Mouse (Mus musculus) stomach, postnatal 0 days (tissue): ENCODE data around the gene Gm10803. TPM values are rescaled to one million over a fixed set of nuclear protein-coding genes. Genes with fewer than 3 reads are reported as not detected.

Source experiments
- ATAC-seq: fragments of 200-750 bp; cut with Nextera tagmentation; 2 replicates; pipeline ENCODE4 v1.8.0; 2017; ENCODE audit not compliant: low FRiP score, low TSS enrichment
- DNase-seq: peaks from one replicate; pipeline ENCODE4 v3.0.0-alpha.2; 2016; ENCODE audit warnings: low spot score
- H3K27ac ChIP-seq: fragments of 300-500 bp; sonication (generic); replicated peaks from 2 replicates; pipeline ENCODE4 v1.5.1; 2014; ENCODE audit warnings: mild to moderate bottlenecking, control low read depth
- H3K27me3 ChIP-seq: fragments of 300-500 bp; sonication (generic); 2 replicates; pipeline ENCODE4 v1.6.1; 2014; ENCODE audit warnings: low read length; ENCODE audit not compliant: control insufficient read depth, insufficient read depth
- H3K36me3 ChIP-seq: fragments of 300-500 bp; sonication (generic); 2 replicates; pipeline ENCODE4 v1.6.1; 2014; ENCODE audit warnings: low read length, mixed read lengths; ENCODE audit not compliant: control insufficient read depth, insufficient read depth
- H3K4me1 ChIP-seq: fragments of 300-500 bp; sonication (generic); replicated peaks from 2 replicates; pipeline ENCODE4 v1.6.1; 2014; ENCODE audit warnings: antibody characterized with exemption; ENCODE audit not compliant: control insufficient read depth, insufficient read depth
- H3K4me2 ChIP-seq: fragments of 300-500 bp; sonication (generic); replicated peaks from 2 replicates; pipeline ENCODE4 v1.6.1; 2014; ENCODE audit warnings: low read depth, mild to moderate bottlenecking, control low read depth, moderate library complexity
- H3K4me3 ChIP-seq: fragments of 300-500 bp; sonication (generic); 2 replicates; pipeline ENCODE4 v1.5.1; 2014; ENCODE audit warnings: low read depth, low read length, control low read depth
- H3K9ac ChIP-seq: fragments of 300-500 bp; sonication (generic); 2 replicates; pipeline ENCODE4 v1.6.1; 2014; ENCODE audit warnings: mild to moderate bottlenecking, low read length, control low read depth, mixed read lengths
- H3K9me3 ChIP-seq: fragments of 300-500 bp; sonication (generic); 2 replicates; pipeline ENCODE4 v1.6.1; 2016; ENCODE audit warnings: low read length; ENCODE audit not compliant: control insufficient read depth
- CTCF ChIP-seq: IDR thresholded peaks from 2 replicates; pipeline ENCODE4 v1.5.1; 2016; ENCODE audit warnings: antibody characterized with exemption, low read depth, mild to moderate bottlenecking, moderate library complexity
- EP300 ChIP-seq: optimal IDR thresholded peaks from 2 replicates; pipeline ENCODE3; 2016; ENCODE audit warnings: antibody characterized with exemption
- WGBS: fragments of 180-500 bp; shearing (Covaris S2); extraction: QIAGEN DNeasy Blood & Tissue Kit; methylation state at CpG from one replicate; pipeline ENCODE4 v1.1.7; 2014; 5-methylcytosine and 5-hydroxymethylcytosine counted together
- polyA plus RNA-seq: library from polyadenylated mRNA; unstranded; fragments of >200 nt; fragmentation: Nextera tagmentation; extraction: Ambion mirVana; gene quantifications from 2 replicates; pipeline ENCODE4 v1.2.1, GENCODE M21; 2015

Gm10803 gene
- polyA plus RNA-seq, 1 experiment from 2014 or later, result not detected

DNA sequence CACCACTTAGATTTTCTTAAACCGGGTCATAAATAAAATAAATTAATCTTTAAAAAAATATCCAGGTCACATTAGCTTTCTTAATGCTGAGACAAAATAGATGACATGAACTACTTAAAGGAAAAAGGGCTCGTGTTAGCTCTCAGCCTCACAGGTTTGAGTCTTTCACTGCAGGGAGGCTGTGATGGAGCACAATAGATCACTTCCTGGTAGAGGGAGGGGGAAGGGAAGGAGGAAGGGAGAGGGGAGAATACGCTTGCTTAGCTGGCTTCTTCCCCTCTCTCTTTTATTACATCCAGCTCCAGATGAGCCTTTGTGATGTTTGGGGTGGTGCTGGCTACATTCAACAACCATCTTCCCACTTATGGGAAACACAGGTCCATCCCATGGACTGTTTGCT is 20.9 kb downstream of the Gm10803 start:
- Histone ChIP-seq H3K9ac (no peak overlapping the region), H3K36me3 (no peaks in the 10 kb centered on the region), H3K27ac (no peak overlapping the region), H3K4me3 (no peak overlapping the region), H3K27me3 (no peaks in the 10 kb centered on the region), H3K9me3 (no peaks in the 10 kb centered on the region), H3K4me2 (no peak overlapping the region), H3K4me1 (no peaks in the 10 kb centered on the region)
- no peak for TF ChIP-seq EP300
- no peak for TF ChIP-seq CTCF
- ATAC-seq (no peak), DNase-seq (no peak)
- WGBS, result 43% methylated on average over 3 of the region's 3 CpGs

DNA sequence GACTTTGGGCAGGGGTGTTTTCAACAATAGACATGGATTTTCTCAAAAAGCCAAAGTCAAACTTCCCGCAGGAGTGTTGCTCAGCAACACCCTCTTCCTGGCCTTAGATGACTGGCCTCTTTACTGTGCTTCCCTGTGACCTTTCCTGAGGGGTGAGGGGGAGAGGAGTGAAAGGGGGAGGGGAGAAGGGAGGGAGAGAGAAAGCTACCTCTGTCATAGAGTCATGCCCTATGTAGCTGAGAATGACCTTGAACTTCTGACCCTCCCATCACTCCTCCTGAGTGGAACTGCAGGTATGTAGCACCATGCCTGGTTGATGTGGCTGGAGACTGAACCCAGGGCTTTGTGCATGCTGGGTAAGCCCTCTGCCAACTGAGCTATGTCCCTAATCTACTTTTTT is 25.5 kb downstream of the Gm10803 start:
- no peak overlapping the region for H3K4me3 ChIP-seq
- 50% methylated on average over 1 of the region's 1 CpGs for WGBS
- ATAC-seq (no peak), DNase-seq (no peak)
- H3K4me2 ChIP-seq, result no peak overlapping the region
- no peaks in the 10 kb centered on the region for H3K27me3 ChIP-seq
- no peaks in the 10 kb centered on the region for H3K9me3 ChIP-seq
- H3K4me1 ChIP-seq, result no peaks in the 10 kb centered on the region
- TF ChIP-seq EP300 (no peak), CTCF (no peak)
- H3K9ac ChIP-seq, result no peak overlapping the region
- H3K27ac ChIP-seq, result no peak overlapping the region
- no peaks in the 10 kb centered on the region for H3K36me3 ChIP-seq

DNA sequence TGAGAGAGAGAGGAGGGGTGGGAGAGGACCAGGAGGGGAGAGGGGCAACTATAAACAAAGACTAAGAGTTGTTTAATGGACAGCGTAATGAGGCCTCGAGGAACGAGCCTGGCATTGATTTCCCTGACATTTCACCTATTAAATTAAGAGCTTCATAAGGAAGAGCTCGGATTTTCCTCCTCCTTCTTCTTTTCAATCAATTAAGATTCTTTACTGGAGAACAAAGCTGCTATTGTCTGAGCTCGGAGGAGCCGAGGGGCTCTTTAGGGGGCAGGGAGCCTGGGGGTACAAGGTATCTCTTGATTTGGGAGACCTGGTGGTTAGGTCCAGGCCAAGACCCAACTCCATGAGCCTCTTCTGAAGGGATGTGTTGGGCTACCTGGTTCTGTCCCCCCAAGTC is 27.1 kb downstream of the Gm10803 start:
- TF ChIP-seq CTCF (no peak), EP300 (no peak)
- no peak for ATAC-seq
- WGBS, result 36% methylated on average over 6 of the region's 6 CpGs

DNA sequence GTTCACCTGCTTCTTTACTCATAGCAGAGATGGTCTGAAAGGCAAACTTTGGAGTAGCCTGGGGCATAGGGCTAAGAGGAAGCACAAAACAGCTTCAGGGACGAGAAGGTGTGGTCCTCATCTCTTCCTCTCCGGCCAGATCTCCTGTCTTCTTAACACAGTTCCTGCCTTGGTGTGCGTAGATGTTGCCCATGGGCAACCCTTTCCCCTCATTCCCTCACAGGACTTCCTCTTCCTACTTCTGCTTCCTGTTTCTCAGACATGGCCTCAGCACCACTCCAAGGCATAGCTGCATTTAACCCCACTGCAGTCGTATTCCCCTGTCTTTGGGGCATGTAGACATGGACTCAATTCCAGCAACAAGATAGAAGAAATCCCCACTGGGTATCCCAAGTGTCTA is 29.5 kb downstream of the Gm10803 start:
- Histone ChIP-seq H3K4me3 (no peak overlapping the region), H3K9ac (no peak overlapping the region), H3K4me2 (no peak overlapping the region), H3K9me3 (no peaks in the 10 kb centered on the region), H3K36me3 (no peaks in the 10 kb centered on the region), H3K27ac (no peak overlapping the region), H3K27me3 (no peaks in the 10 kb centered on the region), H3K4me1 (no peaks in the 10 kb centered on the region)
- DNase-seq (no peak), ATAC-seq (no peak)
- no peak for TF ChIP-seq EP300
- no peak for TF ChIP-seq CTCF
- 64% methylated on average over 4 of the region's 4 CpGs for WGBS

More for the DNA sequence above, 27.1 kb downstream of the Gm10803 start:
- Histone ChIP-seq H3K27ac (no peak overlapping the region), H3K9me3 (no peaks in the 10 kb centered on the region), H3K36me3 (no peaks in the 10 kb centered on the region), H3K4me2 (no peak overlapping the region), H3K4me3 (no peak overlapping the region), H3K9ac (no peak overlapping the region), H3K4me1 (no peaks in the 10 kb centered on the region), H3K27me3 (no peaks in the 10 kb centered on the region)
- no peak for DNase-seq

DNA sequence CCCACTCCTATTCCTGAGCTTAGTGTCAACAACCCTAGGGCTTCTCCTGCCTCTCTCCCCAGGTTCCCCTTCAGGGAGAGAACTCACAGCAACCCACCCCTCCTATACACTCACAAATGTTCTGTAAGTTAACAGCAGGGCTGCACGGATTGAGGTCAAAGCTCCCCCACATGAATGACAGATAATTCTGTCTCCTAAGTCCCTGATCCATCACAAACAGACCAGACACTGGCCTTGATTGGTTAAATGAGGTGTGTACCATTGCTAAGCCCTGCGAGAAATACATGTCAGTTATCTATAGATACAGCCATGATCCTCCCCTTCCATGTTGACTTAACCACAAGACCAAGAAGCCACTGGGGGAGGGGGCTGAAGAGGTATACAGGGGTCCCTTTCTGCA is 31.3 kb downstream of the Gm10803 start:
- no peak overlapping the region for H3K4me3 ChIP-seq
- ATAC-seq (no peak), DNase-seq (no peak)
- H3K36me3 ChIP-seq, result no peaks in the 10 kb centered on the region
- H3K9me3 ChIP-seq, result no peaks in the 10 kb centered on the region
- no peaks in the 10 kb centered on the region for H3K4me1 ChIP-seq
- H3K9ac ChIP-seq, result no peak overlapping the region
- TF ChIP-seq CTCF (no peak), EP300 (no peak)
- no peak overlapping the region for H3K27ac ChIP-seq
- no peaks in the 10 kb centered on the region for H3K27me3 ChIP-seq
- 48% methylated on average over 2 of the region's 2 CpGs for WGBS
- H3K4me2 ChIP-seq, result no peak overlapping the region

DNA sequence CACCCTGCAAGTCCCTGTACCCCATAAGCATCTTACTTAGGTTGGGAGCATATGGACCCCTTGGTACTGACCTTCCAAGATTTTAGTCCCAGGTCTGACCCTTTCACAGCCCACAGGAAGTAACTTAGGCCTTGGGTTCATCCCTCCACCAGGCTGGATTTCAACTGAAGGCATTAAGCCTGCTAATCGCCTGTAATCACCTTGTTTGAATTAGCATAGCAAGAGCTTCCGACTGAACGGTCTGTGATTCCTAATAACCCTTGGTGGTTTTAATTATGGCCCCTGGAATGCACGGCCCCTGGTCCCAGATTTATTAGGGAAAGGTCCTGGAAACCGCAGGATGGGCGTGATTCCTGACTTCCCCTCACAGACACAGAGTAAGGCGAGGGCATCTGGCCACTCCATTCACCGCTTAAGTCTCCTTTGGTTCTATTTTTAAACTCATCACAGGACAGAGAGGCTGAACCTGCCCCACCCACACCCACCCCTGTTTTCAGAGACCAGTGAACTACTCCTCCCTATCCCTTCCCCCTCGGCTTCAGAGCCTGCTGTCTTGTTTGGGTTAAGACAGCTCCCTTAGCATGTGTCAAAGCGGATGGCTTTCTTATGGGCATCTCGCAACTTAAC is 31.9 kb downstream of the Gm10803 start:
- Histone ChIP-seq H3K4me2 (no peak overlapping the region), H3K9me3 (no peaks in the 10 kb centered on the region), H3K36me3 (no peaks in the 10 kb centered on the region), H3K4me1 (no peaks in the 10 kb centered on the region), H3K27me3 (no peaks in the 10 kb centered on the region), H3K9ac (no peak overlapping the region), H3K27ac (no peak overlapping the region), H3K4me3 (no peak overlapping the region)
- ATAC-seq, result no peak
- WGBS, result 51% methylated on average over 11 of the region's 11 CpGs
- no peak for DNase-seq
- no peak for TF ChIP-seq CTCF
- no peak for TF ChIP-seq EP300
